Mouse (Mus musculus) ES-Bruce4 (cell line): ENCODE data around the gene Nlk.

Experiments used
- CTCF ChIP-seq: IDR thresholded peaks from one replicate; pipeline ENCODE4 v1.8.1; 2011; ENCODE audit warnings: low read depth, low read length
- EP300 ChIP-seq: IDR thresholded peaks from 2 replicates; pipeline ENCODE4 v1.6.1; 2011; ENCODE audit warnings: low read depth, low read length; ENCODE audit not compliant: insufficient read depth
- POLR2A ChIP-seq: IDR thresholded peaks from one replicate; pipeline ENCODE4 v1.8.1; 2011; ENCODE audit warnings: low read length; ENCODE audit not compliant: insufficient read depth

DNA sequence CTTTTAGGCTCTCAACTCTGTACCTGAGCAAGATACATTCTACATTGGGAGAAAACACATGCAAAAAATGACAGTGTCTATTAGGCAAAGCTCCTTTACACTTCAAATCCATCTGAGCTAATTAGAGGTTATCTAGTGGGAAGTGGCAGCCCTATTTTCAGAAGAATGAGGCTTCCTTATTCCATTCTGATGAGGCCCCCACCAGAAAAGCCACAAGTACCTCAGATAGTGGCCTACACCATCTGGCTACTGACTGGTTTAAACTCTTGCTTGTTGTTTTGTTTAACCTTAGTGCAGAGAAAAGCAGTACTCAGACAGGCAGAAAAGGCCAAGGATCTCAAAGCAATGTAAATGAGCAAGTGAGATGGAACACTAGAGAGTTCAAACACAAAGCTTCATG lies 75.2 kb downstream of the Nlk start:
- TF ChIP-seq CTCF, result no peak
- no peak for TF ChIP-seq POLR2A
- no peak for TF ChIP-seq EP300
